Mouse (Mus musculus) induced T-regulatory cell, adult 2 months (primary cell): Measurements from ENCODE around the gene Olfr324.
A peak's percentile ranks its signal among the peaks of the same experiment; 100 is the strongest.

Experiments used
- DNase-seq: peaks from one replicate; pipeline ENCODE4 v3.0.0-alpha.2; 2012; ENCODE audit warnings: low read depth

The Olfr324 gene

GRCm38 (mm10) chr11:58634878-58635277 is 40.0 kb downstream of the Olfr324 start:
- no peak for DNase-seq

DNA sequence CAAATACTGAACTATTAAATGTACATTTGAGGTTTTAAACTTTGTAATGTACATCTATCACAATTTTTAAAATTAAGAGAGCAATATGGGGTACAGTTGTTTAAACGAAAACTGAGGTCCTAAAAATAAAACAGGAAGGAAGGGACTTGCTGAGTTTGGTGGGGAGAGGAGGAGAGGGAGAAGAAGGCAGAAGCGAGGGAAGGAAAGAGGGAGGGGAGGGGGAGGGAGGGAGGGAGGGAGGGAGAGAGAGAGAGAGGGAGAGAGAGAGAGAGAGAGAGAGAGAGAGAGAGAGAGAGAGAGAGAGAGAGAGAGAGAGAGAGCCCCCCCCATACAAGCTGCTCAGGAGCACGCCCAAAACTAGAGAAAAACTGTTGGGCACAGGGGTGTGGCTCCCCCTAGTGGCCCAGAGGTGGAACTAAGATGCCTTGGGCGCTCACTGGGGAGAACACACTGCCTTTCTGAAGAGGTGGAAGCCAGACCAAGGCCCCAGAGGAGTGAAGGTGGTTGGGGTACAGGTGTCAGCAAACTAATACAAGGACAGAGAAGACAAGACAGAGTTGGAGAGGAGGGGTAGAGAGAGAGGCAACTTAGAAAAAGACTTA is 41.6 kb downstream of the Olfr324 start:
- peak; percentile 60 for DNase-seq

DNA sequence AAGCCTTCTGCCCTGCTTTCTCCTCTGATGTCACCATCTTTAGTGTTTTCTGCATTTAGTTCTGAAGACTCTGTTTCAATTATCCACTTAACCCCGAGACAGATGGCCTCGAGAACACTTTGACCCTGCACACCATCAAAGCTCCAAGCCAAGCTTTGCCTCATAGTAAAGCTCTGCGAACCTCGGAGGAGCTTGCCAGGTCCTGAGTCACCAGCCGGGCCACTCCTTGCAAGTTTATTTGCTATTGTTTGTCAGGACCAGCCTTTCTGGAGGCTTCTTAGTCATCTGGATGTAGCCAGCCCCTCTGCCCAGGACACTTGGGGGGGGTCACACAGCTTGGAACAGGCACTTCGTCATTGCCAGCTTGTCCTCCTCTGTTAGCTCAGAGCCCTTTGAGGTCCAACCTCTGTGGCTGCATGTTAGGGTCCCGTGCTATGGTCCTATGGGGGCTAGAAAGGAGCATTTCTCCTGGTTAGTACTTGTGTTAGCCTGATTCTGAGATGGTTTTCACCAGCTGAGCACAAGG is 43.3 kb downstream of the Olfr324 start:
- DNase-seq = no peak

- DNase-seq = no peak
Observed at GRCm38 (mm10) chr11:58640272-58640867, 45.5 kb downstream of the Olfr324 start, which contains the start of gene Trim58. Gene Trim58, plus strand, starts transcription at chr11:58640465.

DNA sequence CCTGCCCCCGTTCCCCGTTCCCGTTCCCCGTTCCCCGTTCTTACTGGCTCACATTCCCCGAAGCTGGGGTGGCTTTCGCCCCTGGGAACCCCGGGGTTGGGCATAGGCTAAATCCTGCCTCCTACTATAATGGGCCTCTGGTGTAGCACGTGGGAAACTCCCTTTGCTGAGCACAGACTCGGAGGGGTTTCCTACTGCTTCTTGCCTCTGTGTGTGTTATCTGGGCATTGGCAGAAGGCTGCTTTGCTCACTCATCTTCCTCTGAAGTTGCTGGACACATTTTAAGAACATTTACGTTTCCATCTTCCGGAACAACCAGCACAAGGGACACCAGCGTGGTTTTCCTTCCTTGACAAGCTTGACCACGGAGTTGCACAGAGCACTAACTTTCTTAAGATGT is 46.1 kb downstream of the Olfr324 start:
- DNase-seq = no peak

- DNase-seq = no peak
Observed at GRCm38 (mm10) chr11:58641638-58642358, 46.9 kb downstream of the Olfr324 start.

GRCm38 (mm10) chr11:58643350-58643749 is 48.4 kb downstream of the Olfr324 start:
- peak; percentile 78 for DNase-seq
